Mouse (Mus musculus): Measurements from ENCODE around the gene Hspbap1.
A peak's percentile ranks its signal among the peaks of the same experiment; 100 is the strongest.

Hspbap1 gene

DNA sequence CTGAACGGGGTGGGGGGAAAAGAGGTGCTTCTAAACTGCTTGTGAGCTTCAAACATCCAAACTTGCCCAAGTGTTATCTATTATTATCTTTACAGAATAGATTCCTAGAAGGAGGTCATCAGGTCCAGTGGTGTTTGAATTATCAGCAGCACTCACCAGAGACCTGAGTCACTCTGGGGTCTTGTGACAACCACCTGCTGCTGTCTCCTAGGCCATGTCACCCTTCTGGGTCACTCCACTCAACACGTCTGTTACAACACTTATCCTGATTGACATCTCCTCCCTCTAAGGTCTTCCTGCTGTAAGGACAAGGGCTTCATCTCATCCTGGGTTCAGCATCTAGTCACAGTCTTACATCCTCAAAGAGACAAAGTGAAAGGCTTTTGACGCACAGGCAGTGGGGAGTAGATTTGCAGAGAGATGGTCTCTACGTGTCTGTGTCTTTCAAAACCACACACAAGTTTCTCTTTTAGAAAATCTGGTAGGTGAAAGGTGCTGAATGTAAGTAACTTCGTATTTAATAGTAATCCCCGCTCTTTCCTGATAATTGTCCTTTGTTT lies 21.9 kb downstream of the Hspbap1 start:
- DNase-seq (ENCODE audit: low spot score in 2 of 2) = no peak

- DNase-seq (ENCODE audit: low spot score in 2 of 2) = no peak
Measured at GRCm38 (mm10) chr16:35802163-35802562, 32.0 kb downstream of the Hspbap1 start.

GRCm38 (mm10) chr16:35803723-35804122 lies 33.5 kb downstream of the Hspbap1 start:
- DNase-seq (ENCODE audit: low spot score in 2 of 2) = no peak

- no peak for DNase-seq (ENCODE audit: low spot score in 2 of 2)
Measured at GRCm38 (mm10) chr16:35806973-35807662, 36.9 kb downstream of the Hspbap1 start.

DNA sequence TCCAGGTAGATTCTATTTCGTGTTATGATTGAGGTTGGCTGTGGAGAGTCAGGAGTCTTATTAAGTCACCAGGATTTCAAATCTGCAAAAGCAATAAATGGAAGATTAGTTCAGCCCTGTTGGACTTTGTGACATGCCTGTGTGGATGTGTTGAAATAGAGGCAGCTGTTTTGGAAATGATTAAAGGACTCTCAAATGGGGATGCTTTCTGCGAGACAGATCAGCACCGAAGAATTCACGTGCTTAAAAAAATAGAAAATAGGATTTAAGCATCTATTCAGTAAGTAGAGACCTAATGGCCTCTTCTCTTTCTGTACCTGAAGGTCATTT lies 37.5 kb downstream of the Hspbap1 start:
- DNase-seq (ENCODE audit: low spot score in 2 of 2) = no peak

DNA sequence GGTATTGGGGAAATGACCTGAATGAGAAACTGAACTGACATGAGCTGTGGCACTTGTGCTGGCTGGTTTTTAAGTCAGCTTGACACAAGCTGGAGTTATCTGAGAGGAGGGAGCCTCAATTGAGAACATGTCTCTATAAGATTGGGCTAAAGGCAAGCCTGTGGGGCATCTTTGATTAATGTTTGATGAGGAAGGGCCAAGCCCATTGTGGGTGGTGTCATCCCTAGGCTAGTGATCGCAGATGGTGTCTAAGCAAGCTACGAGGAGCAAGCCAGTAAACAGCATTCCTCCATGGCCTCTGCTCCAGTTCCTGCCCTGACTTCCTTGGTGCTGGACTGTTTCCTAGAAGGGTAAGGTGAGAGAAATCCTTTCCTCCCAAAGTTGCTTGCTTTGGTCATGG lies 38.7 kb downstream of the Hspbap1 start:
- DNase-seq (ENCODE audit: low spot score in 2 of 2) = no peak

DNA sequence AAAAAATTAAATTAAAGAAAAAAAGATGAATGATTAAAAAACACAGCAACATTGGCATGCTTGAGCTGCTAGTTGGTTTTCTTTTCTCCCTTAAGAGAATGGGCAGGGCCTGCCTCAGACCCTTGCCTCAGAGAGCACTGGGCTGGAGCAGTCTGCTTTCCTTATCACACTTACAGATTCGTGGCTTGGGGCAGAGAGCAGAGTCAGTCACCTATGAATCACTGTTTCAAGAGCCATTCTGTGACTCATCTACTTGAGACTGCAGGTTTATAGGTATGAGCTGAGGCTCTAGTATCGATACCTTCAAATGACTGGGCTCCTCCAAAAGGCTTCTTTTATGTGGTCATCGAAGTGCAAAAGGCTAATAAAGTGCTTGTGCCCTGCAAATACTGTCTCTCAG lies 42.9 kb downstream of the Hspbap1 start:
- no peak for DNase-seq (ENCODE audit: low spot score in 2 of 2)

- DNase-seq (ENCODE audit: low spot score in 2 of 2) = peak; percentile 49 to 89
Measured at GRCm38 (mm10) chr16:35817255-35818089, 47.3 kb downstream of the Hspbap1 start.

DNA sequence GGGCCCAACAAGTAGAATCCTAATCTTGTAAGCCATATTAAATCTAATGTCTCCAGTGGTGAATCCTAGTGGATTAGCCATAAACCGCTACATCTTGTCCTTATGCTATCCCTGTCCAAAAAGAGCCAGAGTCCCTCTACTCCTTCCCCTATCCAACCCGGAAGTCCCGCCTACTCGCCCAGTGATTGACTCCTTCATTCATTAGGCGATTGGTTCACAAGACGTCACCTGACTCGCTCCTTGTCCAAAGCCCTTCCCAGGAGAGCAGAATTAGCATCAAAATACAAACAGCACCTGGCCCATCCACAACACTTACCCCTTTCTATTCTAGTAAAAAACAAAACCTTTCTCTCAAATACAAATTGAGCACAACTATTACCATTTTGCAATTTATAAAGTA lies 59.8 kb downstream of the Hspbap1 start:
- DNase-seq (ENCODE audit: low spot score in 2 of 2) = peak in 1 of 2 experiments; percentile 7

DNA sequence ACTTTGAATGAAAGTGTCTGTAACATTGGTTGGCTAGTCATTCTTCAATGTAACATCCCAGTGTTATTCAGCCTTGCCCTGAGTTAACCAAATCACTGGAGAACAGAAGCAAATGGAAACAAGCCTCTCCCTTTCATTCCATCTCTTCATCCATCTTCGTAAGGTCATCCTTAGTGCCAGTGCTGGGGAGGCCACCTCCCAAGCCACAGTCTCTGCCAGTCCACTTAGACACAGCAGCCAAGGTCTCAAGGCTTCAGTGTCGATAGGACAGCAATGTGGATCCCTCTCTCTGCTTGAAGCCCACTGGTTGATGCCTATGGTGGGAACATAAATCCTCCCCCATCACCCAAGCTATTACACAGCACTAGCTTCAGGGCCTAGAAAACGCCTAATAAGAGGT lies 62.8 kb downstream of the Hspbap1 start:
- DNase-seq (ENCODE audit: low spot score in 2 of 2) = no peak

- DNase-seq (ENCODE audit: low spot score in 2 of 2) = no peak
Measured at GRCm38 (mm10) chr16:35834653-35835052, 64.5 kb downstream of the Hspbap1 start.

- DNase-seq (ENCODE audit: low spot score in 2 of 2) = peak in 1 of 2 experiments; percentile 30
Measured at GRCm38 (mm10) chr16:35839680-35840079, 69.5 kb downstream of the Hspbap1 start.

GRCm38 (mm10) chr16:35847138-35847537 lies 77.0 kb downstream of the Hspbap1 start:
- DNase-seq (ENCODE audit: low spot score in 2 of 2) = no peak

GRCm38 (mm10) chr16:35855846-35856245 lies 85.7 kb downstream of the Hspbap1 start:
- no peak for DNase-seq (ENCODE audit: low spot score in 2 of 2)

- DNase-seq (ENCODE audit: low spot score in 2 of 2) = no peak
Measured at GRCm38 (mm10) chr16:35856766-35857165, 86.6 kb downstream of the Hspbap1 start.

DNA sequence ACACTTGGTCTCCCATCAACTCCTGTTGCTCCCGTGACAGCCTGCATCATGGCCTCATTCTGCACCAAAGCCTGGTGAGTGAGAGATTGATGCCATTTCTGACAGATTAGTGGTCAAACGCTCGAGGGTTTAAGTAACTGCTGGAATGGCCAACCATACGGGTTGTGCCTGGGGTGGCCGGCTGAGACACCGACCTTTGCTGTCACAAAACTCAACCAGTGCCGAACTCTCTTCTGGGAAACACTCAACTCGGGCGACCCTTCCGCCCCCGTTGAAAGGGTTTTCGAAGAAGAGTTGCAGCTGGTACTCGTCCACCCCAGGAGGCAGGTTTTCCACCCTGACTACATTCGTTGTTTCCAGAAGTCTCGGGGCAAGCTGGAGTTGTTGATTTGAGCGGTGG lies 90.1 kb downstream of the Hspbap1 start:
- no peak for DNase-seq (ENCODE audit: low spot score in 2 of 2)

DNA sequence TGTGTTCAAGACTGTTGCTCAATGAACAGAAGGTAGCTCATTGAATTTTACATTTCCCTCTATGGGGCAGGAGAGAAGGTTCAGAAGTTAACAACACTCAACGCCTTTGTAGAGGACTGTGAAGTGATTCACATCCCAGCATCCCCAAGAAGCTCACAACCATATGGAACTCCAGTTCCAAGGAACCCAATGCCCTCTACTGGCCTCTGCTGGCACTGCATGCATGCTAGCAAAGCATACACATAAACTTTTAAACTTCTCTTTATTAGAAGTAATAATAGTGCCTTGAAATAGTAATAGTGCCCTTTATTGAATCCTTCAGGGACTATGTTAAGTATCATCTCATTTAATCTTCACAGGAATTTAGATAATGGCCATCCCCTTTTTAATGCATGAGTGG lies 91.9 kb downstream of the Hspbap1 start:
- DNase-seq (ENCODE audit: low spot score in 2 of 2) = no peak

DNA sequence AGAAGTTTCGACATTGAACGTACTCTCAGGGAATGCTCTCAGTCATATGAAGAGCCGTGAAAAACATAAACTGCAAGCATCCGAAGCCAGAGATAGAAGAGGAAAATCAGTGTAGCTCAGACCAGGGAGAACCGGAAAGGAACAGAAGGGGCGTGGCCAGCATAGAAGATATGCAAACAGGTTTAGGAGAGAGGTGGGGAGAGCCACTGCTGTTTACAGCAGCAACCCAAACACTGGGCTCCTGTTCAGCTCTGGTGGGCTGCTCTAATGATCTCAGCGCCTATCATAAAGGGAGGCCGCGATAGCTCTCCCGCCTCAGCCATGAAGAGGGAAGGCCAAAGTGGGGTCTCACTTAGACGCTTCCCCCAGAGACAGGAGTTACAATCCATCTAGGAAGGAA lies 97.6 kb downstream of the Hspbap1 start:
- DNase-seq (ENCODE audit: low spot score in 2 of 2) = no peak

- no peak for DNase-seq (ENCODE audit: low spot score in 2 of 2)
Measured at GRCm38 (mm10) chr16:35869126-35869525, 99.0 kb downstream of the Hspbap1 start.

DNA sequence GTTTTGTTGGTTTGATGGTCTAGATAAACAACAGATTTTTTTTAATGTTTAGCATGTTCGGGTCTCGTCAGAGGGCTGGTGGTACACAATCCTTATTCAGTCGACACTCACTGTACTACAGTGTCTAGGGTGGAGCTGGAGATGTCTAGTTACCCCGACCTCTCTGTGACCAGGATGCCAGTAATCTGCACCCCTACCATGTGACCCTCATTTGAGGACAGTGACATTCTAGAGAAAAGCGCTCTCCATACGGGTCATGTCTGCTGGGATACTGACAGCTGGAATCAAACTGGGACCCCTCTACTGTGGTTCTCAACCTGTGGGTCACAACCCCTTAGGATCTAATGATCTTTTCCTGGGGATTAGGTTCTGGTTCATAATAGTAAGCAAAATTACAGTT lies 99.5 kb downstream of the Hspbap1 start:
- DNase-seq (ENCODE audit: low spot score in 2 of 2) = no peak

DNA sequence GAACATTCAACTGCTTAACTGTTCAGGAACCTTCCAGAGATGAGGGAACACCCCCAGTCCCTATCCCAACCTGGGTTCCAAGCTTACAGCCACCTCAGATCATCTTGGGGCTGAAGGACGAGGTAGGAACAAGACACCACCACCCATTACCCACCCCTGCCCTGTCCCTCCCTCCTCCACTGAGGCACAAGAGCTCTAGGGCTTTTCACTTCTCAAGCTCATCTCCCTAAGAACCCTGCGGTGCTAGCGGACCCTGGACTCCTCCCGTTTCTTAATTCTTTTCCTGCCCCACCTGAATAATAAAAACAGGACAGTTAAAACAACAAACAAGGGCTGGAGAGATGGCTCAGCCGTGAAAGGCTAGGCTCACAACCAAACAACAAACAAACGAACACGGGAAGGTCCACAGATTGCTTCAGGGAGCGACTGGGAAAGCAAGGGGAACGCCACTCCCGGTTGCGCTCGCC lies 100.4 kb downstream of the Hspbap1 start:
- no peak for DNase-seq (ENCODE audit: low spot score in 2 of 2)

DNA sequence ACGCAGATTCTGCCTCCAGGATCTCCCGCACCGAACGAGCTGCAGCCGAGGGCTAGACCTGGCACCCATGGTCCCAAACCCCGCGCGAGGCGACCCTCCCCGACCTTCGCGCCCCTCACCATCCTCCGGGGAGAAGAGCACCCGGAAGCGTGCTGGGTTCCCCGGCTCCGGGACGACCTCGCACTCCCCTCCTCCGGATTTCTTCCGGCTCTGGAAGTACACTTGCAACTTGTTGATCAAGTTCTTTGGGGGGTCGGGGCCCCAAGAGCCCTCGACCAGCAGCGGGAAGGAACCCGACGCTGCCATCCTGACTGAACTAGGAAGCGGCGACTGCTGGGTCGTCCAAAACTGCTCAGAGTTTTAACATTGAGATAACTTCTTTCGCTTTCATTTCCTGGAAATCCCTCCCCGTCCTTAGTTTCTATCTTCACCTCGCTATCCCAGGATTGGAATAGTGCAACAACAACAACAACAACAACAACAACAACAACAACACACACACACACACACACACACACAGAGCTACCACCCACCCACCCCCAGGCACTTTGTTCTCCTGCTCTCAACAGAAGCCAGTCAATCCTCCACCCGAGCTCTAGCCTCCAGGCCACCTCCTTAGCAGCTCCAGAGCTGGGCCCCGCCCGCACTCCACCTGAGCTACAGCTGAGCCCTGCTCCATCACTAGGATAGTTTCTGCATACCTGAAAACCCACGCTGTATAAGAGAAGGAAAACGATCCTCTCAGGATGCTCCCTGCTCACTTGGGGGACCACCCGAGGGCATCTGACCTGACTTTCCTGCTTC lies 101.1 kb downstream of the Hspbap1 start, which contains the start of gene Parp14:
Gene Parp14, minus strand, starts transcription at position 497 of the 804 bp plus-strand sequence.
- no peak for DNase-seq (ENCODE audit: low spot score in 2 of 2)
